In the genomic region with DNA sequence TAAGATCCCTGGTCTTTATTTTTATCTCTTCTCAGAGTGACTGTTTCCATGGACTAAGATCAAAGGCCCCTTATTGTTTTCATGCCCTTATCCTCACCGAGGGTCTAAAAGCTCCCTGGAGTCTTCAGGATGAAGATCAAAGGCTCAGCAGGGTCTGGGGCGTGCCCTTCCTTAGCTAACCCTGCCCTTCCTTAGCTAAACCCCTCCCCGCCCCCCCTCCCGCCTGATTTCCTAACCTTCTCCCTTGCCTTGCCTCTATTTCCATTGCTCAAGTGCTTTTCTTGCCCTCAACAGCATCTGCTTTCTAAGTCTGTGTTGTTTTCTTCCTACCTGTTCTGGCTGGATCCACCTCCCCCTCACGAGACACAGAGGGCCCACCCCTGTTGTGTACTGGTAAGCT, we compare ENCODE assay signal across 25 mouse cellular contexts. TPM values are rescaled to one million over a fixed set of nuclear protein-coding genes. Genes with fewer than 3 reads are reported as not detected.
DNase-seq lines count a peak whose midpoint lies in the region; ATAC-seq and TF ChIP-seq lines count a peak whose summit lies in the region.
"Had no signal": no experiment of that assay in that cellular context is flagged by ENCODE, and none has a peak within 500 bp of the region (broad histone marks: within the 10 kb centered on the region; RNA-seq: fewer than 3 reads in every experiment).

No protein-coding gene starts in this region.

- H3K36me3 ChIP-seq in forebrain, embryonic 10.5 days (replicated peaks) = no peaks in the 10 kb centered on the region
- H3K36me3 ChIP-seq in forebrain, embryonic 15.5 days = no peaks in the 10 kb centered on the region
- H3K36me3 ChIP-seq: embryonic facial prominence, embryonic 15.5 days; G1E; heart, embryonic 13.5 days; limb, embryonic 15.5 days; liver, embryonic 15.5 days had no signal

- WGBS in forebrain, embryonic 10.5 days = 16% methylated on average over 5 of the region's 5 CpGs
- WGBS in forebrain, embryonic 15.5 days = 10% methylated on average over 5 of the region's 5 CpGs

- ATAC-seq in forebrain, embryonic 15.5 days (replicated peaks) = no peak

- H3K9me3 ChIP-seq in forebrain, embryonic 10.5 days = no peaks in the 10 kb centered on the region
- H3K9me3 ChIP-seq in forebrain, embryonic 15.5 days = no peaks in the 10 kb centered on the region
- H3K9me3 ChIP-seq: embryonic facial prominence, embryonic 15.5 days; G1E; heart, embryonic 13.5 days; limb, embryonic 15.5 days; liver, embryonic 15.5 days had no signal

- peaks cover 22% of the 10 kb centered on the region for H3K4me1 ChIP-seq in forebrain, embryonic 10.5 days
- no peaks in the 10 kb centered on the region for H3K4me1 ChIP-seq in forebrain, embryonic 15.5 days
- H3K4me1 ChIP-seq: embryonic facial prominence, embryonic 15.5 days; heart, embryonic 13.5 days; limb, embryonic 15.5 days; liver, embryonic 15.5 days had no signal

- no peak overlapping the region for H3K4me2 ChIP-seq in forebrain, embryonic 15.5 days (replicated peaks)
- H3K4me2 ChIP-seq: embryonic facial prominence, embryonic 15.5 days; heart, embryonic 13.5 days; limb, embryonic 15.5 days; liver, embryonic 15.5 days had no signal

- 0 out of 2 replicates have a peak overlapping the region, but pooled peaks have one; percentile 31 for H3K27ac ChIP-seq in forebrain, embryonic 10.5 days
- H3K27ac ChIP-seq in forebrain, embryonic 15.5 days (replicated peaks) = no peak overlapping the region
- H3K27ac ChIP-seq in layer of hippocampus, adult 2 months = peak overlapping the region; percentile 69
- H3K27ac ChIP-seq: embryonic facial prominence, embryonic 15.5 days; heart, embryonic 13.5 days; limb, embryonic 15.5 days; liver, embryonic 15.5 days; macrophage had no signal

- no peaks in the 10 kb centered on the region for H3K27me3 ChIP-seq in forebrain, embryonic 10.5 days (ENCODE audit: poor library complexity, severe bottlenecking)
- H3K27me3 ChIP-seq in forebrain, embryonic 15.5 days = no peaks in the 10 kb centered on the region
- H3K27me3 ChIP-seq: embryonic facial prominence, embryonic 15.5 days; heart, embryonic 13.5 days; limb, embryonic 15.5 days; liver, embryonic 15.5 days had no signal

- no peak for DNase-seq in forebrain, embryonic 10.5 days (ENCODE audit: extremely low spot score, low spot score)
- no peak for DNase-seq in layer of hippocampus, adult 2 months (ENCODE audit: low spot score in 2 of 2)
- no peak for DNase-seq in layer of hippocampus, postnatal 25 days (ENCODE audit: extremely low spot score in 1 of 2, low spot score in 1 of 2)
- peak; percentile 52 for DNase-seq in R1 (ENCODE audit: low read depth, low spot score)
- peak; percentile 30 for DNase-seq in embryo, embryonic 11 days
- no peak for DNase-seq in right cerebral cortex, postnatal 10 days (ENCODE audit: low spot score in 2 of 2)
- no peak for DNase-seq in kidney, adult 8-10 months
- DNase-seq: cerebellum, adult 8-10 months; gastrocnemius, postnatal 10 days; heart, adult 18-20 months; kidney, adult 2 months; layer of hippocampus, postnatal 36 days; thymus, postnatal 14 days had no signal

- H3K9ac ChIP-seq in forebrain, embryonic 15.5 days (replicated peaks) = no peak overlapping the region
- H3K9ac ChIP-seq: embryonic facial prominence, embryonic 15.5 days; heart, embryonic 13.5 days; limb, embryonic 15.5 days; liver, embryonic 15.5 days had no signal

- no peak overlapping the region for H3K4me3 ChIP-seq in forebrain, embryonic 10.5 days
- H3K4me3 ChIP-seq in forebrain, embryonic 15.5 days = no peak overlapping the region
- H3K4me3 ChIP-seq in layer of hippocampus, adult 2 months = no peak overlapping the region
- H3K4me3 ChIP-seq: embryonic facial prominence, embryonic 15.5 days; heart, embryonic 13.5 days; limb, embryonic 15.5 days; liver, embryonic 15.5 days had no signal

- TF ChIP-seq CTCF in layer of hippocampus, adult 2 months (conservative IDR thresholded peaks at IDR 0.05) = no peak

RNA-seq across cellular contexts. Expression of a gene that starts 13.1 kb away (rescaled TPM):
- 0.15 TPM in 1 of 2 replicates, not detected in the other for polyA plus RNA-seq in forebrain, embryonic 10.5 days (2016; fragmentation: Nextera tagmentation; extraction: Ambion mirVana)
- polyA plus RNA-seq in forebrain, embryonic 15.5 days (2015; fragmentation: Nextera tagmentation; extraction: Ambion mirVana) = 0.06 and 0.14 TPM in 2 replicates
- under 1 TPM; 0.12 to 0.28 TPM for total RNA-seq in layer of hippocampus, adult 2 months (2021)
- total RNA-seq in layer of hippocampus, postnatal 25 days (2021) = under 1 TPM; 0.22 to 0.23 TPM
- total RNA-seq: common myeloid progenitor, adult 5-6 weeks; gastrocnemius, postnatal 10 days; heart, adult 18-20 months; heart, postnatal 25 days had no signal
- polyA plus RNA-seq: embryonic facial prominence, embryonic 15.5 days; G1E; lung, embryonic 16.5 days; macrophage; neural tube, embryonic 11.5 days had no signal

RNA-seq across cellular contexts. Expression of a gene that starts 13.2 kb away (rescaled TPM):
- 0.11 and 0.16 TPM in 2 replicates for polyA plus RNA-seq in forebrain, embryonic 10.5 days (2016; fragmentation: Nextera tagmentation; extraction: Ambion mirVana)
- 0.08 TPM in 1 of 2 replicates, not detected in the other for polyA plus RNA-seq in forebrain, embryonic 15.5 days (2015; fragmentation: Nextera tagmentation; extraction: Ambion mirVana)
- total RNA-seq in layer of hippocampus, adult 2 months (2021) = under 1 TPM; 0.37 to 0.49 TPM
- total RNA-seq in layer of hippocampus, postnatal 25 days (2021) = under 1 TPM; 0.14 to 0.20 TPM
- total RNA-seq: common myeloid progenitor, adult 5-6 weeks; G1E; heart, adult 18-20 months; heart, postnatal 25 days had no signal
- polyA plus RNA-seq: embryonic facial prominence, embryonic 15.5 days; G1E; limb, embryonic 15.5 days; macrophage; neural tube, embryonic 11.5 days had no signal

RNA-seq across cellular contexts. Expression of a gene that starts 49.6 kb away (rescaled TPM):
- polyA plus RNA-seq in forebrain, embryonic 10.5 days (2016; fragmentation: Nextera tagmentation; extraction: Ambion mirVana) = not detected in 2 replicates
- 0.13 and 0.23 TPM in 2 replicates for polyA plus RNA-seq in forebrain, embryonic 15.5 days (2015; fragmentation: Nextera tagmentation; extraction: Ambion mirVana)
- total RNA-seq in layer of hippocampus, adult 2 months (2021) = not detected
- total RNA-seq in layer of hippocampus, postnatal 25 days (2021) = not detected
- total RNA-seq: common myeloid progenitor, adult 5-6 weeks; heart, adult 18-20 months; heart, postnatal 25 days; layer of hippocampus, postnatal 36 days; left cerebral cortex, postnatal 25 days had no signal
- polyA plus RNA-seq: embryonic facial prominence, embryonic 15.5 days; G1E; macrophage; neural tube, embryonic 11.5 days had no signal

Comparison
In these comparisons a context has a peak if more than half of its experiments do, and no peak if none do; other contexts are left out.
1. DNase-seq: peak in R1 (single experiment) and embryo, embryonic 11 days (single experiment); none in forebrain, embryonic 10.5 days (single experiment), layer of hippocampus, adult 2 months (0 of 2), layer of hippocampus, postnatal 25 days (0 of 2), right cerebral cortex, postnatal 10 days (0 of 2) and kidney, adult 8-10 months (0 of 2).